Mouse (Mus musculus): ENCODE measurements around the gene Zfp354b. TPM values are rescaled to one million over a fixed set of nuclear protein-coding genes. Genes with fewer than 3 reads are reported as not detected.

Zfp354b gene
- polyA plus RNA-seq, 1 experiment, result 0.04 TPM

DNA sequence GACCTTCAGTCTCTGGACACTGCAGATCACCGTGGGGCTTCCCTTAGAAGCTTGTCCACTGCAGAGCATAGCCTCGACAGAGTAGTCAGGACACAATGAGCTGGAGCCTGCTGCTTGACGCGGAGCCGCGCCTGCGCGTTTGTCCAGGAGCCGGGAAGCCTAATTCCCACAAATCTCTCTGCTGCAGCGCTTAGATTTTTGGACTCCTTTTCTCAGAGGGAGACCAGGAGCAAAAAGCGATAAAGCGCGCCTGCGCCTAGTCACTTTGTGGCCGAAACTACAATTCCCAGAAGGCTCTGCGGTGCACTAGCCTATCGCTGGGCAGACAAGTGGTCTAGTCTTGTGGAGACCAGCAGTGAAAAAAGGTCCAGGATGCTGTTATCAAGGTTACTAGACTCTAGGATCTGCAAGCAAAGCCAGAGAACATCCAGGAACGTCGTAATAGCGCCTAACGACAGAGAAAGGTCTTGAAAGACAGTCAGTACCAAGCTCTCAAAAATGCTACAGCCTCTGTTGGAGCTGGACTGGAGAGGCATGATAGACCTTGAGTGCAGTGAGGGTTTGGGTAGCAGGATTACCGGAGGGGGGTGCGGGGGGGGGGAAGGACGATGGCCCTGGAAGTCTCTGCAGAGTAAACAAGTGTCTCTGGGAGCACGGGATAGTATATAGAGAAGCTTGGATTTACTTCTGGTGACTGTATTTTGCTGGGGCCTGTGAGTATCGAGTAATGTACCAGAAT lies 43.9 kb downstream of the Zfp354b start, which contains the start of gene Zfp454:
Zfp454 (minus strand) TSS at position 262 of the 739 bp plus-strand sequence.
- Histone ChIP-seq H3K36me3 (ENCODE audit: control insufficient read depth, insufficient read depth, low read length) (no peaks in the 10 kb centered on the region), H3K27ac (ENCODE audit: control insufficient read depth, insufficient read depth, low read length) (no peak within 1 kb of the TSS), H3K4me1 (replicated peaks; ENCODE audit: control insufficient read depth, insufficient read depth, low read length) (no peaks in the 10 kb centered on the region), H3K4me3 (ENCODE audit: control insufficient read depth, insufficient read depth, low read length) (no peak within 1 kb of the TSS), H3K27me3 (ENCODE audit: control insufficient read depth, insufficient read depth, low read length) (no peaks in the 10 kb centered on the region)
- TF ChIP-seq POLR2A (IDR thresholded peaks at IDR 0.05; ENCODE audit: control insufficient read depth, extremely low read depth, insufficient read depth, low read length, poor library complexity), result no peak
- no peak for TF ChIP-seq CTCF (IDR thresholded peaks at IDR 0.05; ENCODE audit: borderline replicate concordance, control insufficient read depth, extremely low read depth, insufficient read depth, low read length, poor library complexity)
- 16% methylated on average over 26 of the region's 26 CpGs for WGBS
- DNase-seq, result peak; percentile 11

DNA sequence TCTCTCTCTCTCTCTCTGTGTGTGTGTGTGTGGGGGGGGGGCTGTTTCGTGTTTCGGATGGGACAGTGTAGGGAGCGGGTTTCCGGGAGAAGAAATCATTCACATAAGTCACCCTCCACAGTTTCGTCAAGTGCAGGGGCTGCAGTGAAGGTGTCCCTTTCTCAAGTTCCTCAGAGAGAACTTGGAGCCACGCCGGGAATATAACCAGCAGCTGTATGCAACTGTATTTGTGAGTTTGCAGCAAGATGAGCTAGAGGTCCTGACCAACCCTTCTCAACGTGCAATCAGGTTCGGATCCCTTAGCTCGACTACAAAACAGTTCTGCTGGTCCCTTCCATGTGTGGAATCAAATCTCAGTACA lies 44.5 kb downstream of the Zfp354b start:
- no peak overlapping the region for H3K27ac ChIP-seq (ENCODE audit: control insufficient read depth, insufficient read depth, low read length)
- no peak for DNase-seq
- H3K36me3 ChIP-seq (ENCODE audit: control insufficient read depth, insufficient read depth, low read length), result no peaks in the 10 kb centered on the region
- H3K4me1 ChIP-seq (replicated peaks; ENCODE audit: control insufficient read depth, insufficient read depth, low read length), result no peaks in the 10 kb centered on the region
- TF ChIP-seq POLR2A (IDR thresholded peaks at IDR 0.05; ENCODE audit: control insufficient read depth, extremely low read depth, insufficient read depth, low read length, poor library complexity) (no peak), CTCF (IDR thresholded peaks at IDR 0.05; ENCODE audit: borderline replicate concordance, control insufficient read depth, extremely low read depth, insufficient read depth, low read length, poor library complexity) (no peak)
- no peaks in the 10 kb centered on the region for H3K27me3 ChIP-seq (ENCODE audit: control insufficient read depth, insufficient read depth, low read length)
- 45% methylated on average over 10 of the region's 10 CpGs for WGBS
- H3K4me3 ChIP-seq (ENCODE audit: control insufficient read depth, insufficient read depth, low read length), result no peak overlapping the region

DNA sequence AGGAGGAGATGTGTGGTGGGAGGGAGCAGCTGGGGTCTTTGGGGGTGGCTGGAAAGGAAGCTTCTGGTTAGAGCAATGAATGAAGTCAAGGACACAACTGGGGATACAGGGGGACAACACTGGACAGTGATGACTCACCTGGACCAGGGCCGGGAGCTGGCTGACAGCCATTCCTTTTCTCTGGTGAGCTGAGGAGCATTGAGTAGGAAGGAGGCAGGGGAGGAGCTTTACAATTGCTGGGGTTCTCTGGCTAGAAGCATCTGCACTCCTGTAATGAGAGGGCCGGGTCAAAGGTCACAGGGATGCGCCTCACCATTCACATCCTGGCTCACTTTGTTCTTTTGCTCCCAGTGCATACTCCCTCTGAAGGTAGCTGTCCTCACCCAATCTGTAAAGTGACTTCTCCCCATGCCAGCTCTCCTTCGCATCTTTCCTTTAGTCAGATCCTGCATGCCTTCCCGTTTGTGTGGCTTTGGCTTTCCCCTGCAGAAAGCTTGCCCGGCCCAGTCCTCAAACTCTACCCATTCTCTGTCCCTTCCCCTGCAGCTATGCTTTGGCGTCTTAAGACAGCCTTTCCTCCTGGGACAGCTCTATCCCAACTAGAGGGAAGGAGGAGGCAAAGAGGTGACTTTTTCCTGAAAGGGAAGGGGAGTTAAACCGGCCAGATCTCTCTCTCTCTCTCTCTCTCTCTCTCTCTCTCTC lies 45.1 kb downstream of the Zfp354b start:
- Histone ChIP-seq H3K4me1 (replicated peaks; ENCODE audit: control insufficient read depth, insufficient read depth, low read length) (no peaks in the 10 kb centered on the region), H3K27me3 (ENCODE audit: control insufficient read depth, insufficient read depth, low read length) (no peaks in the 10 kb centered on the region), H3K4me3 (ENCODE audit: control insufficient read depth, insufficient read depth, low read length) (no peak overlapping the region), H3K27ac (ENCODE audit: control insufficient read depth, insufficient read depth, low read length) (no peak overlapping the region), H3K36me3 (ENCODE audit: control insufficient read depth, insufficient read depth, low read length) (no peaks in the 10 kb centered on the region)
- DNase-seq, result no peak
- 73% methylated on average over 8 of the region's 8 CpGs for WGBS
- no peak for TF ChIP-seq POLR2A (IDR thresholded peaks at IDR 0.05; ENCODE audit: control insufficient read depth, extremely low read depth, insufficient read depth, low read length, poor library complexity)
- TF ChIP-seq CTCF (IDR thresholded peaks at IDR 0.05; ENCODE audit: borderline replicate concordance, control insufficient read depth, extremely low read depth, insufficient read depth, low read length, poor library complexity), result no peak

DNA sequence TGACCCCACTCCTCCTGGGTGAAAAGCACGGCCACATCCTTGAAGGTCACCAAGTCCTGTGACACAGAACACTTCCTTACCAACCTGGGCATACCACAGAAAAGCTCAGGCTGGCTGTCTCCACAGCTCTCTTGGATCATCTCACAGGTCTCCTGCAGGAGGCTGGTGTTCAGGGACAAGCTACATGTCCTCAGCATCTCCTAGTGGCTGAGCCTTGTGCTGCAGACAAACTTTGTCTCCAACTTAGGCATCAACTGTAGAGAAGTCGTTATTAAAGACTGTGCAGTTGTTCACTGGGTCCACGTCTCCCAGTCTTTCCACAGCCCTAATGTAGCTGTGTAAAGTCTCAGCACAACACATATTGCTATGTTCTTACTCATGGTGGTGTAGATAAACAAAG lies 47.7 kb downstream of the Zfp354b start:
- H3K27me3 ChIP-seq (ENCODE audit: control insufficient read depth, insufficient read depth, low read length), result no peaks in the 10 kb centered on the region
- 66% methylated on average over 3 of the region's 3 CpGs for WGBS
- H3K27ac ChIP-seq (ENCODE audit: control insufficient read depth, insufficient read depth, low read length), result no peak overlapping the region
- no peak for TF ChIP-seq CTCF (IDR thresholded peaks at IDR 0.05; ENCODE audit: borderline replicate concordance, control insufficient read depth, extremely low read depth, insufficient read depth, low read length, poor library complexity)
- H3K4me3 ChIP-seq (ENCODE audit: control insufficient read depth, insufficient read depth, low read length), result no peak overlapping the region
- no peaks in the 10 kb centered on the region for H3K36me3 ChIP-seq (ENCODE audit: control insufficient read depth, insufficient read depth, low read length)
- no peaks in the 10 kb centered on the region for H3K4me1 ChIP-seq (replicated peaks; ENCODE audit: control insufficient read depth, insufficient read depth, low read length)
- DNase-seq, result peak; percentile 6

DNA sequence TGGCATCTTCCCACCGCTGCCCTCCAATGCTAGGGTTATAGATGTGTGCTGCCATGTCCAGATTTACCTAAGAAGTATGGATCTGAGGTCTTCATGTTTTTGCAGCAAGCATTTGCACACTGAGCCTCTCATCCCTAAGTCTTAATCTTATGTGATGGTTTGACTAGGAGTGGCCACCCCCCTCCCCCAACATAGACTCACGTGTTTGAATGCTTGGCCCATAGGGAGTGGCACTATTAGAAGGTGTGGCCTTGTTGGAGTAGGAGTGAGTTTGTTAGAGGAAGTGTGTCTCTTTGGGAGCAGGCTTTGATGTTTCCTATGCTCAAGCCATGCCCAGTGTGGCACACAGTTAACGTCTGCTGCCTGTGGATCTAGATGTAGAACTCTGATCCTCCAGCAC lies 52.8 kb downstream of the Zfp354b start:
- WGBS, result 94% methylated on average over 3 of the region's 3 CpGs
- TF ChIP-seq CTCF (IDR thresholded peaks at IDR 0.05; ENCODE audit: borderline replicate concordance, control insufficient read depth, extremely low read depth, insufficient read depth, low read length, poor library complexity) (no peak), POLR2A (IDR thresholded peaks at IDR 0.05; ENCODE audit: control insufficient read depth, extremely low read depth, insufficient read depth, low read length, poor library complexity) (no peak)
- Histone ChIP-seq H3K4me3 (ENCODE audit: control insufficient read depth, insufficient read depth, low read length) (no peak overlapping the region), H3K27ac (ENCODE audit: control insufficient read depth, insufficient read depth, low read length) (no peak overlapping the region), H3K27me3 (ENCODE audit: control insufficient read depth, insufficient read depth, low read length) (no peaks in the 10 kb centered on the region), H3K36me3 (ENCODE audit: control insufficient read depth, insufficient read depth, low read length) (no peaks in the 10 kb centered on the region), H3K4me1 (replicated peaks; ENCODE audit: control insufficient read depth, insufficient read depth, low read length) (no peaks in the 10 kb centered on the region)
- DNase-seq, result no peak

Other genes starting within 250 kb of the Zfp354b start
- gene Zfp354c, start 103.9 kb downstream of the Zfp354b start, polyA plus RNA-seq (2012; rRNA removed), result 5.1 and 5.8 TPM in 2 replicates
- 0.34 and 0.37 TPM in 2 replicates for gene Zfp879, start 90.1 kb downstream of the Zfp354b start, polyA plus RNA-seq (2012; rRNA removed)
- gene Grm6, start 80.9 kb downstream of the Zfp354b start, polyA plus RNA-seq (2012; rRNA removed), result 2.3 and 2.9 TPM in 2 replicates
- gene Zfp454, start 44.0 kb downstream of the Zfp354b start, polyA plus RNA-seq (2012; rRNA removed), result not detected in 2 replicates
- 0.59 TPM in 2 replicates for gene Zfp2, start 15.5 kb downstream of the Zfp354b start, polyA plus RNA-seq (2012; rRNA removed)
- gene 4933414I15Rik, start 12.1 kb upstream of the Zfp354b start, polyA plus RNA-seq (2012; rRNA removed), result not detected in 2 replicates
- gene Prop1, start 22.1 kb upstream of the Zfp354b start, polyA plus RNA-seq (2012; rRNA removed), result not detected in 2 replicates
- gene Olfr1378, start 34.9 kb upstream of the Zfp354b start, polyA plus RNA-seq (2012; rRNA removed), result not detected in 2 replicates
- gene Olfr1377, start 50.3 kb upstream of the Zfp354b start, polyA plus RNA-seq (2012; rRNA removed), result 0.09 TPM in 1 of 2 replicates, not detected in the other
- gene Olfr51, start 72.0 kb upstream of the Zfp354b start, polyA plus RNA-seq (2012; rRNA removed), result not detected in 2 replicates
- gene Olfr54, start 82.6 kb upstream of the Zfp354b start, polyA plus RNA-seq (2012; rRNA removed), result not detected in 2 replicates
- gene Olfr1375, start 116.5 kb upstream of the Zfp354b start, polyA plus RNA-seq (2012; rRNA removed), result not detected in 2 replicates
- 0.15 and 0.32 TPM in 2 replicates for gene Zfp354a, start 127.6 kb upstream of the Zfp354b start, polyA plus RNA-seq (2012; rRNA removed)

Data from thymus, adult 2 months (tissue).